Mouse (Mus musculus): ENCODE results near the gene Ikzf2. TPM values are rescaled to one million over a fixed set of nuclear protein-coding genes. Genes with fewer than 3 reads are reported as not detected.

The Ikzf2 gene
- total RNA-seq, 1 experiment = 3.4 TPM

DNA sequence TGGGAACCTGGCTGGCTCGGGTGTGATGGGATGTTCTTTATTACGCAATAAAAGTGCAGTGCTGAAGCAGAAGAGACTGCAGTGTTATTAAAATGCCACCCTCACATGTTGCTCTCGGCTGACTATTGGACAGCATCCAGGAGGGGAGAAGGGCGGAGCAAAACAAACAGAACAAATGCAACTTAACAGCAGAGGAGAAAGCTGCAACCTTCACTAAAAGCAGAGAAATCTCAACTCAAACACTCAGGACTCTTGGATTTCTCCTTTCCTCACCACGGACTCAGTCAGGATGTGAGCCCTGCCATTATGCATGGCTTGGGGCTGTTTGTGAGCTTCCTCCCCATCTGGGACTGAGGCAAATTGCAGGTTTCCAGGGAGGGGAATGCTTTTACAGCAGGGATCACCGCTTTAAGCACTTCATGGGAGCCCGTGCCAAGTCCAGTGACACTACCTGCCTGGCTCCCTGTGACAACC lies 95.7 kb downstream of the Ikzf2 start:
- Histone ChIP-seq H3K4me1 (ENCODE audit: control insufficient read depth in 2 of 2, insufficient read depth in 2 of 2, low read length in 2 of 2, poor library complexity in 1 of 2) (no peaks in the 10 kb centered on the region), H3K4me3 (ENCODE audit: insufficient read depth in 1 of 2, low read depth in 1 of 2, low read length in 2 of 2, poor library complexity in 1 of 2, severe bottlenecking in 1 of 2) (no peak overlapping the region), H3K9me3 (ENCODE audit: control insufficient read depth, insufficient read depth, low read depth, low read length) (no peaks in the 10 kb centered on the region), H3K9ac (ENCODE audit: insufficient read depth, low read depth, low read length, poor library complexity, severe bottlenecking) (no peak overlapping the region), H3K27ac (ENCODE audit: insufficient read depth, low read depth, low read length, poor library complexity, severe bottlenecking) (no peak overlapping the region), H3K36me3 (ENCODE audit: control insufficient read depth, insufficient read depth, low read length, poor library complexity, severe bottlenecking) (no peaks in the 10 kb centered on the region)
- no peak for DNase-seq (ENCODE audit: low read depth, low spot score)
- no peak for TF ChIP-seq CHD2 (IDR thresholded peaks at IDR 0.05; ENCODE audit: low read depth, low read length)
- TF ChIP-seq HCFC1 (IDR thresholded peaks at IDR 0.05; ENCODE audit: borderline replicate concordance, insufficient read depth, low read length) = no peak
- no peak for TF ChIP-seq ZNF384 (IDR thresholded peaks at IDR 0.05; ENCODE audit: low read depth, low read length)
- TF ChIP-seq MAFK (IDR thresholded peaks at IDR 0.05; ENCODE audit: insufficient read depth, low read depth, low read length) = no peak
- TF ChIP-seq ZC3H11A (IDR thresholded peaks at IDR 0.05; ENCODE audit: borderline replicate concordance, low read depth, low read length) = no peak
- in situ Hi-C loops (cut with MboI; ENCODE audit: low sequenced_read_pairs in 2 of 2, unreplicated experiment in 2 of 2) = no loop called here

DNA sequence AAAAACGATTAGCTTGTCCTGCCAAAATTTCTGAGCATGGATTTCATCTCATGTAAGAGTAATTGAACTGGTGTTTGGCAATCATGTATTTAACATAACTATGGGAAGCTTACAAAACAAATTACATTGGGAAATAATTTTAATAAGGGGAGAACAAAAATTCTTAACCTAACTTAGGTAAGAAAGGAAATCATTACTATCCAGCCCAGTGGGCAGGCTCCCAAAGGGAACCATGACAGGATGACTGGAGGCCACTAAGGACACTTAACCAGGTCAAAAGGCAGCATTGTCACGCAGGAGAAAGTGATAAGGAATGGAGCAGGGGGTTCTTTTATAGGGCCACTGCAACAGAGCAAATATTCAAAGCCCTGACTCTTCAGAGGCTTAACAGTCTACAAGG lies 101.5 kb downstream of the Ikzf2 start:
- no peak overlapping the region for H3K4me3 ChIP-seq (ENCODE audit: insufficient read depth in 1 of 2, low read depth in 1 of 2, low read length in 2 of 2, poor library complexity in 1 of 2, severe bottlenecking in 1 of 2)

DNA sequence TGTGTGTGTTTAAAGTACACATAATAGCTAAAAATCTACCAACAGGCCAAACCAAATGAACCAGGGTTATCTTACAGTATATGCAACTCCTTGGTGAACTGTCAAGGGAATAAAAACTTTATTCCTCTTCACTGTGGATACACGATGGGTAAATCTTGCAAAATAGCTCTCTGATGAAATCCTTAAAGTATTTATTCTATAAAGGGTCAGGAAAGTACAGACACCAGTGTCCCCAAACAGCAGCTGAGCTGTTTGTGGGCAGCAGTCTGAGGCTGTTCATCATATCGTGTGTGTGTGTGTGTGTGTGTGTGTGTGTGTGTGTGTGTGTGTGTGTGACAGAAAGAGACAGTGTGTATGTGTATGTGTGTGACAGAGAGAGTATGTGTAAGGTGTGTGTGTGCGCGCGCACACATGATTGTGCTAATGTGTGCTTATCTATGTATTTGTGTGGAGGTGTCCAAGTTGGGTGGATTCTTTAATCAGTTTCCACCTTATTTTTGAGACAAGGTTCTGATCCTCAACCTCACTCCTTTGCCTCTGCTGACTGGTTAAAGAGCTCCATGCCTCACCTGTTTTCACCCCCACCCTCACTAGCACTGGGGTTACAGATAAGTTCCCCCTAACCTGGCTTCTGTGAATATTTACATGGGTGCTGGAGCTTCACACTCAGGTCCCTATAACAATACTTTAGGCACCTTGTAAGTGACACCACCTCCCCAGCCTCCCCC lies 102.9 kb downstream of the Ikzf2 start:
- in situ Hi-C loops (cut with MboI; ENCODE audit: low sequenced_read_pairs in 2 of 2, unreplicated experiment in 2 of 2) = no loop called here
- Histone ChIP-seq H3K9me3 (ENCODE audit: control insufficient read depth, insufficient read depth, low read depth, low read length) (no peaks in the 10 kb centered on the region), H3K4me3 (ENCODE audit: insufficient read depth in 1 of 2, low read depth in 1 of 2, low read length in 2 of 2, poor library complexity in 1 of 2, severe bottlenecking in 1 of 2) (no peak overlapping the region), H3K36me3 (ENCODE audit: control insufficient read depth, insufficient read depth, low read length, poor library complexity, severe bottlenecking) (no peaks in the 10 kb centered on the region), H3K4me1 (ENCODE audit: control insufficient read depth in 2 of 2, insufficient read depth in 2 of 2, low read length in 2 of 2, poor library complexity in 1 of 2) (no peaks in the 10 kb centered on the region), H3K9ac (ENCODE audit: insufficient read depth, low read depth, low read length, poor library complexity, severe bottlenecking) (no peak overlapping the region), H3K27ac (ENCODE audit: insufficient read depth, low read depth, low read length, poor library complexity, severe bottlenecking) (no peak overlapping the region)
- no peak for TF ChIP-seq ZC3H11A (IDR thresholded peaks at IDR 0.05; ENCODE audit: borderline replicate concordance, low read depth, low read length)
- TF ChIP-seq HCFC1 (IDR thresholded peaks at IDR 0.05; ENCODE audit: borderline replicate concordance, insufficient read depth, low read length) = no peak
- TF ChIP-seq MAFK (IDR thresholded peaks at IDR 0.05; ENCODE audit: insufficient read depth, low read depth, low read length) = no peak
- no peak for TF ChIP-seq ZNF384 (IDR thresholded peaks at IDR 0.05; ENCODE audit: low read depth, low read length)
- no peak for TF ChIP-seq CHD2 (IDR thresholded peaks at IDR 0.05; ENCODE audit: low read depth, low read length)
- no peak for DNase-seq (ENCODE audit: low read depth, low spot score)

More for the DNA sequence above, 101.5 kb downstream of the Ikzf2 start:
- Histone ChIP-seq H3K9me3 (ENCODE audit: control insufficient read depth, insufficient read depth, low read depth, low read length) (no peaks in the 10 kb centered on the region), H3K4me1 (ENCODE audit: control insufficient read depth in 2 of 2, insufficient read depth in 2 of 2, low read length in 2 of 2, poor library complexity in 1 of 2) (no peaks in the 10 kb centered on the region), H3K9ac (ENCODE audit: insufficient read depth, low read depth, low read length, poor library complexity, severe bottlenecking) (no peak overlapping the region), H3K27ac (ENCODE audit: insufficient read depth, low read depth, low read length, poor library complexity, severe bottlenecking) (no peak overlapping the region), H3K36me3 (ENCODE audit: control insufficient read depth, insufficient read depth, low read length, poor library complexity, severe bottlenecking) (no peaks in the 10 kb centered on the region)
- in situ Hi-C loops (cut with MboI; ENCODE audit: low sequenced_read_pairs in 2 of 2, unreplicated experiment in 2 of 2) = no loop called here
- TF ChIP-seq CHD2 (IDR thresholded peaks at IDR 0.05; ENCODE audit: low read depth, low read length) (no peak), ZC3H11A (IDR thresholded peaks at IDR 0.05; ENCODE audit: borderline replicate concordance, low read depth, low read length) (no peak), HCFC1 (IDR thresholded peaks at IDR 0.05; ENCODE audit: borderline replicate concordance, insufficient read depth, low read length) (no peak), ZNF384 (IDR thresholded peaks at IDR 0.05; ENCODE audit: low read depth, low read length) (no peak), MAFK (IDR thresholded peaks at IDR 0.05; ENCODE audit: insufficient read depth, low read depth, low read length) (no peak)
- no peak for DNase-seq (ENCODE audit: low read depth, low spot score)

DNA sequence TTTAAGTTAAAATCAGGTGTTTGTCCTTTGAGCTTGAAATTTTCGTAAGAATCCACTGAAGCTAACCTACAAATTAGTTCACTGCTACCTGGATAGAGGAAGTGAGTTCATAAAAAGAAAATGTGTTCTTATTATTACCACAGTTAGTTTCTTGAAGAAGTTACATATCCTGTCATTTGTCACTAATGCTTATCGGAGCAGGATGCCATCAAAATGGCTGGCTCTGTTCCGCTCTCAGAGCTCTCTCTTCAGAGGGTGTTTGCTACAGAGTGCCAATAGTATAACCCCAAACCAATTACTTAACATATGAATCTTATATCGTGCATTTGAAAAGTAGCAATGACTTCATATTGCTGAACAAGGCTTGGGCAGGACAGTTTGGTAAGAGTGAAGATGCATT lies 108.1 kb downstream of the Ikzf2 start:
- no peak for DNase-seq (ENCODE audit: low read depth, low spot score)
- Histone ChIP-seq H3K9me3 (ENCODE audit: control insufficient read depth, insufficient read depth, low read depth, low read length) (no peaks in the 10 kb centered on the region), H3K4me3 (ENCODE audit: insufficient read depth in 1 of 2, low read depth in 1 of 2, low read length in 2 of 2, poor library complexity in 1 of 2, severe bottlenecking in 1 of 2) (no peak overlapping the region), H3K36me3 (ENCODE audit: control insufficient read depth, insufficient read depth, low read length, poor library complexity, severe bottlenecking) (no peaks in the 10 kb centered on the region), H3K9ac (ENCODE audit: insufficient read depth, low read depth, low read length, poor library complexity, severe bottlenecking) (no peak overlapping the region), H3K4me1 (ENCODE audit: control insufficient read depth in 2 of 2, insufficient read depth in 2 of 2, low read length in 2 of 2, poor library complexity in 1 of 2) (no peaks in the 10 kb centered on the region), H3K27ac (ENCODE audit: insufficient read depth, low read depth, low read length, poor library complexity, severe bottlenecking) (no peak overlapping the region)
- TF ChIP-seq ZC3H11A (IDR thresholded peaks at IDR 0.05; ENCODE audit: borderline replicate concordance, low read depth, low read length) = no peak
- TF ChIP-seq ZNF384 (IDR thresholded peaks at IDR 0.05; ENCODE audit: low read depth, low read length) = no peak
- TF ChIP-seq HCFC1 (IDR thresholded peaks at IDR 0.05; ENCODE audit: borderline replicate concordance, insufficient read depth, low read length) = no peak
- in situ Hi-C loops (cut with MboI; ENCODE audit: low sequenced_read_pairs in 2 of 2, unreplicated experiment in 2 of 2) = no loop called here
